Mouse (Mus musculus) urinary bladder, postnatal 10 days (tissue): ENCODE results near the gene Zfp146.
"Not testable (repeated sequence)": the region's sequence is repeated elsewhere in the genome, so short reads cannot be mapped to it uniquely, and the experiment has no call there.

Source experiments
- DNase-seq: peaks from one replicate; pipeline ENCODE4 v3.0.0; 2022; ENCODE audit warnings: low spot score

The Zfp146 gene

DNA sequence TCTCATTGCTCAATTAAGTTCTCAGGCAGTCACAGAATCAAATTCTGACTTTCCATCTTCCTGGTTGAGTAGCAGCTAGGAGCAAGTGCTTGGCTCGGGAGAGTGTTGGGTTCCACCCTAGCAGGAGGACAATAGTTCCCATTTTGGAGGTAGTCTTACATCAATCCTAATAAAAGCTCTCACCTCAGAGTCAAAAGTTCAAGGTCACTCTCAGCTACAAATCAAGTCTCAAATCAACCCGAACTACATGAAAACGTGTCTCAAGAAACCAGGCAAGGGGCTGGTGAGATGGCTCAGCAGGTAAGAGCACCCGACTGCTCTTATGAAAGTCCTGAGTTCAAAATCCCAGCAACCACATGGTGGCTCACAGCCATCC lies 19.6 kb upstream of the Zfp146 start:
- DNase-seq, result no peak

DNA sequence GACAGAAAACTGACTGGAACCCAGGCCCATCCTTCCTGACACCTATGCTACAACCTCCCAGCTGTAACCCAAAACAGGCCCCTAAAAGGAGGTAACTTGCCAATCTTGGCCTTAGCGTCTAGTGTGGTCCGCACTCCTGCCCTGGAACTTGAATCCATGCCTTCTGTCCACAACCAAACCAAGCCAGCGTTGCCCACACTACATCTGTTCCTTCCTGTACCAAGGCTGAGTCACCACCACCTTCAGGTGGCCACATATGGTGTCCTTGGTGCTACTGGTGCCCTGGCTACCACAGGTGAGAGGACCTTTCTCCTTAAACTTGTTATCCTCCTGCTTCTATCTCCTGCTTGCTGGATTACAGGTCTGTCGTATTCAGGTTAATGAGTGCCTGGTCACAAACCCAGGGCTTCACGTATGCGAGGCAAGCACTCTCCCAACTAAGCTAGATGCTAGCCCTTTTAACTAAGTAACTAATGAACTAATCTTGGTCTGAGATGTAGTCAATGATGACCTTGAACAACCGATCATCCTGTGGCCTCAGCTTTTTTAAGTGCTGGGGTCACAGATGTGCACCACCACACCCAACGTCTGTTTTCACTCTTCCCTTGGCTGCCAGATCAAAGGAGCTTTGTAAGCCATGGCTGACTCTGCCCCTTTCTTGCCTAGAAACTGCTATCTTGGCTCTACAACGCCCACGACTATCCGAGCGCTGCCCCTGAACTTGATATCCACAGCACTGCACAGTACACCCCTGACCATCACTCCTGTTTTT lies 19.0 kb upstream of the Zfp146 start:
- no peak for DNase-seq

DNA sequence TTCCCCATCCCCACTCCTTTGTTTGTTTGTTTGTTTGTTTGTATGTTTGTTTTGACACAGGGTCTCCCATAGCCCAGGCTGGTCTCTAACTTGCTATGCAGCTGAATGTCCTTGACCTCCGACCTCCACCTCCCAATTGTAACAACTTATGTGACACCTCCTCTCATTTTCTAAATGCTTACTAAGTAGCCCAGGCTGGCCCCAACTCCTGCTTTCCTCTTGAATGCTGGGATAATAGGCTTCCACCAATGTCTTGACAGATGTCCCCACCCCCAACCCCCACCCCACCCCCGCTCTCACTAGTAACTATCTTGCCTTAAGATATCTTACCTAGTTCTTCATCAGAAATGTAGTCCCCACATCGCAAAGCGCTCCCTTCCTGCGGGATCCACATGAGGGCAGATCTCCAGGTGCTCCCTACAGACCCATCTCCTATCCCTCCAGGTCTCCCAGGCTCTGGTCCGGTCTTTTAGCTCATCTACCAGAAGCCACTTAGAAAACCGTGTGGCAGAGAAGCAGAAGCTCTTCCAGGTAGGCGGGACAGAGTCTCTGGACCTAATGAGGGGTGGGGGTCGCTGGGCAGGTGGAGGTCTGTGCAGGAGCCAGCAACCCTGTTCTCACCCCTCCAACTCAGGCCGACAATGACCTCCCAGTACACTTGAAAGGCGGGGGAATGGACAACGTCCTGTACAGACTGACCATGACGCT lies 15.2 kb upstream of the Zfp146 start:
- DNase-seq, result no peak

- DNase-seq, result no peak
Observed at GRCm38 (mm10) chr7:30183879-30184289, 14.3 kb upstream of the Zfp146 start, which contains the start of gene Cox7a1. Gene Cox7a1, plus strand, starts transcription at chr7:30184144.

DNA sequence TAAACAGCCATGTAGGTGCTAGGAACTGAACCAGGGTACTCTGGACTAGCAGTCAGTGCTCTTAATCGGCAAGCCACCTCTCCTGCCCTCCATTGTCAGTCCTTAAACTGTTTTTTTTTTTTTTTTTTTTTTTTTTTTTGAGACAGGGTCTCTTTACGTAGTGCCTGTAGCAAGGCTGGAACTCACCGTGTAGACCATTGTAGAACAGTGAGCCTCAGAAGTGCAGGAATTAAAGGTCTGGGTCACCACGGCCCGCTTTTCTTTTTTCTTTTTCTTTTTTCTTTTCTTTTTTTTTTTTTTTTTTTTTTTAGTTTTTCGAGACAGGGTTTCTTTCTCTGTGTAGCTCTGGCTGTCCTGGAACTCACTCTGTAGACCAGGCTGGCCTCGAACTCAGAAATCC lies 13.6 kb upstream of the Zfp146 start:
- not testable (repeated sequence) for DNase-seq

DNA sequence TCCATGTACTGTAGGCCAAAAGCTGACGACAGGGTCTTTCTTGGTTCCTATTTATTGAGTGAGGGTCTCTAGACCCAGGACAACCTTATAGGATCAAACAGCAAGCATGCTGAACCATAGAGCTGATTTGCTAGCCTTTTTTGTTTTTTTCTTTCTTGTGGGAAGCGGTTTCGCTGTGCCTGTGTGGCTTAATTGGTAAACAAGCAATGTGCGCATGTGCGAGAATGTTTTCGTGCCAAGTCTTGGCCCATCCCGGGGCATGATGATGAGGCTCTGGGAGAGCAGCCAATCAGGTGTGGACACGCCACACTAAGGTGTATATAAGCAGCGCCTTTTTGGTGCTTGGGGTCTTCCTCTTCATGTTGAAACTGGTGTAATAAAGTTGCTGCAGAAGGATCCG lies 12.4 kb upstream of the Zfp146 start:
- not testable (repeated sequence) for DNase-seq

GRCm38 (mm10) chr7:30181308-30181707 lies 11.8 kb upstream of the Zfp146 start:
- DNase-seq, result no peak

DNA sequence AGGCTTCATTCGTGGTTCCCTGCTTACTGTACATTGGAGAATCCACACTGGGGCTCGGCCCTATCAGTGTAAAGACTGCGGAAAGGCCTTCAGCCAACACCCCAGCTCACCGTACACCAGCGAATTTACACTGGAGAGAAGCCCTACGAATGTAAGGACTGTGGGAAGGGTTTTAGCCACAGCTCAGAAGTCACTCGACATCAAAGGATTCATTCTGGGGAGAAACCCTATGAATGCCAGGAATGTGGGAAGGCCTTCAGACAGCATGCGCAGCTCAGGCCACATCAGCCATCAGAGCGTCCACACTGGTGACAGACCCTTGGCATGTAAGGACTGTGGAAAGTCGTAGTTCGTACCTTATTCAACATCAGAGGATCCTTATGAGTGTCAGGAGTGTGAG lies 8.7 kb upstream of the Zfp146 start:
- no peak for DNase-seq

DNA sequence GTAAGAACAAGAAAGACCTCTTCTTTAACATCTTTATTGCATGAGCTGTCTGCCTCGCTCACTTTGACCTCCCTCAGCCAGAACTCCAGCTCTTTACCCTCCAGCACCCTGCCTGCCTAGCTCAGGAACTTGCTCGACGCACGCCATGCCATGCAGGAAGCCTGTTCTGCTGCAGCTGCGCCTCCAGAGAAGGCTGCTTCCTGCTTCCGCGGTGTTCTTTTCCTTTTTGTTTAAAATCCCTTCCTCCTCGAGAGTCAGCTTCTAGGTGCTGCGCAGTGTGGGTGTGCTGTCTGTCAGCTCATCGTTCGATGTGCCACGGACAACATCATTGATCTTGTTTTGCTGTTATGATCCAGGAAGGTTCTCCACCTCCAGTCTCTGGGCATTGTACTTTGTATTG lies 6.9 kb upstream of the Zfp146 start:
- DNase-seq, result no peak

DNA sequence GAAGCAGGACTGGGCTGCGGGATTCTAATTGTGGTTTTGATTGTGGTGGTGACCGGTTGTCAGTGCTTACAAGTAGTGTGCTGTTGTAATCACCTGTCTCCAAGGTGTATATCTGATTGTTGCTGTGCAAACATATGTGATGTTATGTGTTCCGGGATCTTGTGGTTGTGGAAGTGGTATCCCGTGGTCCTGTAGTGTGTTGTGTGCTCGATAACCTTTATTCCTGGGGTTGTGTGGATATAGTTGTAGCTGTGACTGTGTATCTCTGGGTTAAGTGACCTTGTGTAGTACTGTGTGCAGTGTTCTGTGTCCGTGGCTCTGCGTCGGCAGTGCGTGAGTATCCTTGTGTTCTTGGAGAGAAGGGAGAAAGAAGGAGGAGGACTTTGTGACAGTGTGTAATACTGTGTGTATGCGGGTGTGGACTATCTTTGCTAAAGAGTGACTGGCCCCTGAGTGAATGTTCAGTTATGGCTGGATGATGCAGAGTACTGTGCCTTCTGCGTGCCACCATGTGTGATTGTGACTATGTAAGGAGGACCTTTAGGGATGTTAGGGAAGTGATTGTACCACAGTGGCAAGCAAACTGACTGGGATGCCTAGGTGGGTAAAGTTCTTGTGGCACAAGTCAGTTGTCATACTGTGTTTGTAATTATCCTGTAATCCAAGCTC lies 867 bp upstream of the Zfp146 start:
- no peak for DNase-seq

DNA sequence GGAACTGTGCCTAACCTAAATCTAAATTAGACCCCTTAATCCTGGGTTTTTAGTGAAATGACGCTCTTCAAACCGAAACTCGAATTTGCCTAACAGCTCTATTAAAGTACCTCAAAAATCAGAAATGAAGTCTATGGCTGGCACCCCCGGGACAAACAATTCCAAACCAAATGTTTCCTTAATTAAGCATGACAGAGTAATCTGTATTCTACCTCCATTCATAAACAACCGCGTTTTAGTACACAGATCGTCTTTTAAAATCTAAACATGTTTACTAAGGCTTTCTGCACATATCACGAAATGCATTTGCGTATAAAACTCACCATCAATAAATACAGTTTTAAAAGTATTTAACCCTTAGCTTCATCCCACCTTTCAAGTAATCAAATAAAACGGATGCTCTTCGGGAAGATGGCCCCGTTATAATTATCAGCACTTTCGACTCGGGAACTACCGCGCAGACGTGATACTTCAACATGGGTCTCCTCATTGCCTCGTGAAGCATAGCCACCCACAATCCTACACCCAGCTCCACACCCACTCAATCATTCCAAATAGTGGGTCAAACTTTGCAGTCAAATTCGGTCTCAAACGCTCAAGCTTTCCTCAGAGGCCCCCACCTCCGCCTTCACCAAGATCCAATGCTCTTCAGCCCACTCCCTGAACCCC lies 502 bp downstream of the Zfp146 start:
- DNase-seq, result no peak

DNA sequence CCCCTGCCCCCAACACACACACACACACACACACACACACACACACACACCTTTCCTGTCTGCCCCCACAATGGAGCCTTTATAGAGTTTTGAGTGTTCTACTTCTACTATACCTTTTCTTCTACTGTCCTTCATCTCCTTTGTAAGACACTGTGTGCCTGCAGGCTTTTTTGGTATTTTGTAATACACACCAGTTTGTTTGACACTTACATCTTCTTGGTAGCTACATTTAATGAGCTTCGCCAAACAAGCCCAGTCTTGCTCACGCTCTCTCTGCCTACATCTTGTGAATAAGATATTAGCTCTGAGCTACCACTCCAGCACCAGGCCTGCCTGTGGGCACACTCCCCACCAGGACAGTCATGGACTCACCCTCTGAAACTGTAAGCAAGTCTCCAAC lies 4.8 kb downstream of the Zfp146 start:
- DNase-seq, result no peak

- DNase-seq, result no peak
Observed at GRCm38 (mm10) chr7:30163113-30163512, 6.4 kb downstream of the Zfp146 start.

GRCm38 (mm10) chr7:30155507-30155906 lies 14.0 kb downstream of the Zfp146 start:
- no peak for DNase-seq

DNA sequence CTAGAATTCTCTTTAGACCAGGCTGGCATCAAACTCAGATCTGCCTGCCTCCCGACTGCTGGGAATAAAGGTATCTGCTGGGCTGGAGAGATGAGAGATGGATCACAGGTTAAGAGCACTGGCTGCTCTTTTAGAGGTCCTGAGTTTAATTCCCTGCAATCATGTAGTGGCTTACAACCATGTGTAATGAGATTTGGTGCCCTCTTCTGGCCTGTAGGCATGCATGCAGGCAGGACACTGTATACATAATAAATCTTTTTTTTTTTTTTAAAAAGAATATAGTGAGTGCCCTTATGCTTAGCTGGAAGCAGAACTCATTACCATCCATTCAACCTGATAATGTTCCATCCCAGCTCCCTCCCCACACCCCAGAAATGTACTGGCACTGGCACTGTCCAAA lies 15.5 kb downstream of the Zfp146 start:
- no peak for DNase-seq

GRCm38 (mm10) chr7:30147011-30147410 lies 22.5 kb downstream of the Zfp146 start:
- no peak for DNase-seq

DNA sequence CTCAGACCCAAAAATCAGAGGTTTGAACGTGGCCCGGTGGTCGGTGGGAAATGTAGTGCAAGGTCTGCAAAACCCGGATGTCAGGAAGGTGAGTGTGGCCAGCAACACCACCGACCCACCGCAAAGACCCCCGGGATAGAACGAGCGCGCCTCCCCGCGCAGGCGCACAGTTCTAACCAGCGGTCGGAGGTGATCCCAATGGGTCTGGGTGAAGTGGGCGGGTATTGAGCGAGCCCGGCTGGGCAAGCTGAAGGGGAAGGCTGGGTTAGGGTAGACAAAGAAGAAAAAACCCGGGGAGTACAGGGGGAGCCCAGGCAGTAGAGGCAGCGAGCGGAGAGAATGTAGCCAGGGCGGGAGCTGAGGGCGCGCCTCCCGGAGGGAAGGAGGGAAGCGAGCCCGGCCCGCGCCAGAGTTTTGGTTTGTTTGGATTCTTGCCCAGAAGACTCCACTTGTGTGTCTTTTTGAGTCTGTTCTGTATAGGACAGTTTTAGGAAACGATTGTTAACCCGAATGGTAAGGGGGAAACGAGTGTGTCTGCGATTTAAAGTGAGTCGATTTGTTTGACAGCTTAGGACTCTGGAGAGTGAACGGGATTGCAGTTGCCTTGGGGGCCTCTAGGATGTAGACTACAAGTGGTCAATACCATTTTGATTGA lies 25.9 kb downstream of the Zfp146 start:
- no peak for DNase-seq

DNA sequence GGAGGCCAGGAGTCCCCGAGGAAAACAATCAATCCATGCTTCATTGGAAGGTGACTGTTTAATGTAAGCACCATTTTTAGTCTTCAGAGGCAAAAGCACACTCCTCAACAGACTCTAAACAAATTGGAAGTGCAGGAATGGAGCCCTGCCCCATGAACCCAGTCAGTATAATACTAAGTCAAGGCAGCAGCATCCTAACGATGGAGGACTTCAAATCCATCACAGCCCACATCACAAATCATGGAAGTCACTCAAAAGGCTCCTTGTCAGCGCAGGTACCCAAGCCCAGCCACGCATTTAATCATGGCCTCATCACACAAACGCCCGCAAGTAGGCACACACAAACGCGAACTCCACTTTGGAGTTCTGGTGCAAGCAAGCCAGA lies 26.4 kb downstream of the Zfp146 start:
- no peak for DNase-seq

GRCm38 (mm10) chr7:30136826-30137225 lies 32.7 kb downstream of the Zfp146 start:
- DNase-seq, result no peak

GRCm38 (mm10) chr7:30132396-30132795 lies 37.2 kb downstream of the Zfp146 start:
- DNase-seq, result no peak

GRCm38 (mm10) chr7:30129900-30130299 lies 39.6 kb downstream of the Zfp146 start:
- DNase-seq, result no peak

- no peak for DNase-seq
Observed at GRCm38 (mm10) chr7:30122188-30122530, 47.4 kb downstream of the Zfp146 start.
